Mouse (Mus musculus): ENCODE measurements at regions not wholly inside any gene's neighbourhood (a gene's known extent, or its start where the extent isn't known, plus 50 kb on each side); places are given as distances from the start of the nearest gene placed in this dataset.
"Not testable (repeated sequence)": the region's sequence is repeated elsewhere in the genome, so short reads cannot be mapped to it uniquely, and the experiment has no call there.

DNA sequence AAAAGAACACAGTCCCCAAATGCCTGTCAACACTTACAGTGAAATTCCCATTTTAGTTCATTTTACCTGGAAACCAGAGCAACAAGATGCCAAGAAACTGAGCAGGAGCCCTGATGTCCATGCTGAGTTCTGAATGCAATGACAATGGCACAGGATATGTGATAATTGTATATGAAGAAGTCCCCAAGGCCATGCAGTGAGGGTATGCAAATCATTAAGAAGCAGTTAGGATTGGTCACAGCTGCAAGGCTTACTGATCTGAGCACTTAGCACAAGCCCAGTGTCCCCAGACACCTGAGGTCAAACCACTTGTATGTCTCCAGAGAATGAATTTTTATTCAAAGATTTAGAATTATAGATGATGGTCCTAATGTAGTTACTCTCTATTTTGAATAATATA lies 419.0 kb upstream of the Tacstd2 start:
- DNase-seq; intact Hi-C loops (cut with DNase I): not testable (repeated sequence)

DNA sequence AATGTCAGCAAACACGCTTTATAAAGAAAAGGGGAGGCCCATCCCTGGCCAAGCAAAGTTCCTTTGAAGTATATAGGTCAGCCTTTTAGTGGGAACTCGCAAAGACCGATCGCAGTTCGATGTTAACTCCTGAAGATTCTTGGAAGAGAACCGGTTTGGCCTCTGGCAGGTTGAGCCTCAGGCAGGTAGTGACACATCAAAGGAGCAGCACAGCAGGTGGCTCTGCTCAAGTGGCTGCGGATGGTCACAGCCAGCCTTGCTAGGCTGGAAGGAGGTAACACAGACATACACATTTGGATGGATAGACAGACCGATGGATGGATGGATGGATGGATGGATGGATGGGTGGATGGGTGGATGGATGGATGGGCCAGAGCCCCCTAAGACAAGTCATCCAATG lies 395.9 kb upstream of the Tacstd2 start:
- DNase-seq; intact Hi-C loops (cut with DNase I): not testable (repeated sequence)

DNA sequence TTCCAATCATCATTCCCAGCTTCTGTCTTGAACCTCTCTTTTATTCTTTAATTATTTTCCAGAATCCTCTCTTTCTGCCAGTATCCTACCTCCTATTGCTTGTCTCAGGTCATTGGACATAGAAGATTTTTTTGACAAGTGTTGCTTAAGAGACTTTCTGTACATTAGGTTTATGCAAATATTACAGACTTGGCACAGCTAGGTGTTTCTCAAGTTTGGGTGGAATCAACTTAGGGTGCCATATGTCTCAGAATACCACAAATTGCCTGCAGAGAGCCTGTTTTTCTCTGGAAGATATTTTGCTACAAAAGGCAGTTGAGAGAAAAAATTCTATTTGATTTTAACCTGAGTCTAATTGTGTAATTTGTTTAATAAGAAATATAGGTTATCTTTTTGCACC lies 386.9 kb upstream of the Tacstd2 start:
- no peak for DNase-seq
- intact Hi-C loops (cut with DNase I), result loop anchor here (2.0 kb wide), 1 partner anchor 448 kb away; no protein-coding TSS in a partner anchor

DNA sequence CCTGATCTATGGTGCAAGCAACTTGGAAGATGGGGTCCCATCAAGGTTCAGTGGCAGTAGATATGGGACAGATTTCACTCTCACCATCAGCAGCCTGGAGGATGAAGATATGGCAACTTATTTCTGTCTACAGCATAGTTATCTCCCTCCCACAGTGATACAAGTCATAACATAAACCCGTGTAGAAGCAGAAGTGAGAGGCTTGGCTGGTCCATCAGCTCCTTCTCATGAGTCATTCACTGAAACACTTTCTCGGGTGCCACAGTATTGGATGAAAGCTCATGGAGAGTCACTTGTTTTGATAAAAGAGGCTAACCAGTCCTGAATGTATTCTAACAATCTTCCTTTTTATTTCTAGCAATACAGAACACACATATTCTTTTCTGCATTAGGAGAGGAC lies 378.3 kb upstream of the Tacstd2 start:
- intact Hi-C loops (cut with DNase I), result no loop called here

DNA sequence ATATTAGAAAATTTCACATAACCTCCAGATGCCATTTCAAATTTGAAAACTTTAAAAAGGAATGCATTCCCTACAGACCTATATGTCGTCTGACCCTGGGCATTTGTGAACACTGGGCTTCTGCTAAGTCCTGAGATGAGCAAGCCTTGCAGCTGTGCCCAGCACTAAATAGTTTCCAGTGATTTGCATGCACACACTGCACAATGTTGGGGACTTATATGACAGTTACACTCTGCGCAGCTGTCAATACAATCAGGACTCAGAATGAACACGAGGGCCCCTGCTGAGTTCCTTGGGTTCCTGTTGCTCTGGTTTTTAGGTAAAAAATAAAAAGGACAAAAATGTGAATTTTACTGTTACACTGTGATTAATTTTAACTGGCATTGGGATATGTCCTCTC lies 377.7 kb upstream of the Tacstd2 start:
- DNase-seq, result no peak
- intact Hi-C loops (cut with DNase I), result no loop called here

More for the DNA sequence above, 378.3 kb upstream of the Tacstd2 start:
- DNase-seq, result no peak

DNA sequence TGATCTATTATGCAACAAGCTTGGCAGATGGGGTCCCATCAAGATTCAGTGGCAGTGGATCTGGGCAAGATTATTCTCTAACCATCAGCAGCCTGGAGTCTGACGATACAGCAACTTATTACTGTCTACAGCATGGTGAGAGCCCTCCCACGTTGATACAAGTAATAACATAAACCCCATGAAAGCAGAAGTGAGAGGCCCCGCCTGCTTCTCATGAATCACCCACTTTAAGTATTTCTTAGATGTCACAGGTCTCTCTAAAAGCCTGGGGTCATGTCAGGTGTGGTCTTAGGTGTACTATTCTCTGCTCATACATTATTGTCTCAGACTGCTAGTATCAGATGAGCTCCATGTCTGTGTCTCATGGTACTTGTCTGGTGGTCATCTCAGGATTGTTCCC lies 360.9 kb upstream of the Tacstd2 start:
- intact Hi-C loops (cut with DNase I), result no loop called here
- DNase-seq, result no peak

DNA sequence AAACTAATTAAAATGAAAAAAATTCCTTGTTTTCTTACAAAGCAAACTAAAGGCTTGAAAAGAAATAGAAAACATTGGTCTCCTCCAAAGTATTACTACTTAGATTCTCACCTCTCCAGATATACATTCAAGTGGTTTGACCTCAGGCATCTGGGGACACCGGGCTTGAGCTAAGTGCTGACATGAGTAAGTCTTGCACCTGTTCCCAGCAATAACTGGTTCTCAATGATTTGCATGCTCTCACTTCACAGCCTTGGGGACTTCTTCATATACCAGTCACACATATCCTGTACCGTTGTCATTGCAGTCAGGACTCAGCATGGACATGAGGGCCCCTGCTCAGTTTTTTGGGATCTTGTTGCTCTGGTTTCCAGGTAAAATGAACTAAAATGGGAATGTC lies 360.3 kb upstream of the Tacstd2 start:
- intact Hi-C loops (cut with DNase I), result no loop called here
- no peak for DNase-seq

DNA sequence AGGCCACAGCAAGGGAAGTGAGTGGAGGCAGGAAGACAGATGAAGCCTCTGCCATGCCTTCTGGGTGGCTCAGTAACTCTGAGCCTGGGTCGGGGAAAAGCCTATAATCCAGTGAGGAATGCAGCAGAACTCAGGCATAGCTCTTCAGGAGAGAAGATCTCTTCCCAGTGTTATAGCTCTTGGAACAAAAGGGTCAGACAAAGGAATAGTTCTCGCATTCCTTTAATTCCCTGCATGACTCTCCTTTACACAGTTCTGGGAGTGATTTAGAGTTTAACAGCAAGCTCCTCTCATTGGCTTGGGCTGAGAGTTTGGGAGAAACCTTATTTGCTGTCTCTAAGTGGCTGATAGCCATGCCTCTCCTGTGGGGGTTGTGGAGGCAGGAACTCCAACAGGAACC lies 352.0 kb upstream of the Tacstd2 start:
- intact Hi-C loops (cut with DNase I), result no loop called here

DNA sequence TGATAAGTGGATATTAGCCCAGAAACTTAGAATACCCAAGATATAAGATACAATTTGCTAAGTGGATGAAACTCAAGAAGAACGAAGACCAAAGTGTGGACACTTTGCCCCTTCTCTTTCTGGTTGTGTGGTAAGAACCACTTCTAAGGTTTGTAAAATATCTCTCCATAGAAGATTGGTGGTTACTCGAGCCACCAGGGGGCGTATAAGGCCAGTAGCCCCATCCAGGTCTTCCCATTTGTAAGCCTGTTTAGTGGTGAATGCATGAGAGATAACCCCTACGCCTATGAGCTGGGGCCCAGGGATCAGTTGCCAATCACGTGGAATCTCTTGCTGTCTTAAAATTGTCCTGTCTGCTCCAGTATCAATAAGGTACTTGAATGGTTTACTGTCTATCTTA lies 349.3 kb upstream of the Tacstd2 start:
- intact Hi-C loops (cut with DNase I), result no loop called here
- no peak for DNase-seq

More for the DNA sequence above, 352.0 kb upstream of the Tacstd2 start:
- DNase-seq, result no peak

DNA sequence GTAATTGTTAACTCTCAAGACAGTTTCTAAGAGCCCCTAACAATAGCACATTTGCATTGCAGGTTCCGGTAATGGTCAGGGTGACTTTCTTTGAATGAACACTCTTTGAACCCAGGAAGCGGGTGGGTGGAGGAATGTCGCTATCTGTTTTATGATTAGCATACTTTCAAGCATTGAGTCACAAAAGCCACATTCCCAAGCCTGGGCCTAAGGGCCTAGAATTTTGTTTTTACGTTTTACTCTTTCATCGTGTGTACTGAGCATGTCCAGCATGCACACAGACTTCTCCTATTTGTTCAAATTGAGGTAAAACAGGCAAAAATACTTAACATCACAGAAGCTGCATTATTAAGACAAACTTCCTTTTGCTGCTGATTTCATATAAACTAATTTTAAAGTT lies 345.9 kb upstream of the Tacstd2 start:
- intact Hi-C loops (cut with DNase I); DNase-seq: not testable (repeated sequence)

DNA sequence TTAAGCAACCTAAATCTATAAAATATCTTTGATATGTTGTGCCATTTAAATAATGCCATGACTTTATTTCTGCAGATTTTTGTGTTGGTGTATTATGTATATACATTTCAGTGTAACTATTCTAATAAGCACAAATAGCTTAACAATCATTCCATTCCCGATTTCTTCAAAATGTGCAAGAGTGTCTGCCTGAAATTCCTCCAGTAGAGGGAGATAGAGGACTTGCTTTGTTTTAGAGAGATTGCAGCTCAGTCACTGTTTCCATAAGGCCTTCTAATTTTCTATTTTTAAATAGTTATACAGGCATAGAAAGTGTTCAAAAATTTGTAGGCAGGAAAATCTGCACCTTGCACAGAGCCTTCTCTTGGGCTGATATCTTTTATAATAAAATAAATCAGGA lies 322.3 kb upstream of the Tacstd2 start:
- DNase-seq; intact Hi-C loops (cut with DNase I): not testable (repeated sequence)

DNA sequence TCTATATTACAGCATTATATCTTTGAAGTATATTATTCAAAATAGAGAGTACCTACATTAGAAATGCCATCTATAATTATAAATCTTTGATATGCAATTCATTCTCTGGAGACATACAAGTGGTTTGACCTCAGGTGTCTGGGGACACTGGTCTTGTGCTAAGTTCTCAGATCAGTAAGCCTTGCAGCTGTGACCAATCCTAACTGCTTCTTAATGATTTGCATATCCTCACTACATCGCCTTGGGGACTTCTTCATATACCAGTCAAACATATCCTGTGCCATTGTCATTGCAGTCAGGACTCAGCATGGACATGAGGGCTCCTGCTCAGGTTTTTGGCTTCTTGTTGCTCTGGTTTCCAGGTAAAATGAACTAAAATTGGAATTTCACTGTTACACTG lies 303.9 kb upstream of the Tacstd2 start:
- intact Hi-C loops (cut with DNase I); DNase-seq: not testable (repeated sequence)

DNA sequence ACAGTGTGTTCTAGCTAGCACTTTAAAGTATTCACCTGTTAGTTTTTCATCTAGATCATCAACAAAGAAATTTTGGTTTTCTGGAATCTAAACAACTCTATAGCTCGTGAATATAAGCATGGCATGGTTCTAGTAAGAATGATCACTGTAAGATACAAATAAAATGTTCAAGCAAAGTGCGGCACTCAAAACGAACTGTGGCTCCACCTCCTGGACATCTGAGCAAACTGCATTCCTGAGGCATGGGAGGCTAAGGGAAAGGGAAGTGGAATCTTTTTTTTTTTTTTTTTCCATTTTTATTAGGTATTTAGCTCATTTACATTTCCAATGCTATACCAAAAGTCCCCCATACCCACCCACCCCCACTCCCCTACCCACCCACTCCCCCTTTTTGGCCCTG lies 276.9 kb upstream of the Tacstd2 start:
- DNase-seq, result peak in 1 of 2 experiments; percentile 31
- intact Hi-C loops (cut with DNase I), result loop anchor here (2.0 kb wide), 1 partner anchor 264 kb away; no protein-coding TSS in a partner anchor

DNA sequence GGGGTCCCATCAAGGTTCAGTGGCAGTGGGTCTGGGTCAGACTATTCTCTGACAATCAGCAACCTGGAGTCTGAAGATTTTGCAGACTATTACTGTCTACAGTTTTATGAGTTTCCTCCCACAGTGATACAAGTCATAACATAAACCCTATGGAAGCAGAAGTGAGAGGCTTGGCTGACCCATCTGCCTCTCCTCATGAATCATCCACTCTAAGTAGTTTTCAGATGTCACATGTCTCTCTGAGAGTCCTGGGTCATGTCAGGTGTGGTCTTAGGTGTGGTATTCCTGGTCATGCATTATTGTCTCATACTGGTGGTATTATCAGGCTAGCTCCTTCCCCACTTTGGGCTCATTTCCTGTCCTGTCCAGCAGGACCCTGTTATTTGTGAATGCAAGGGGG lies 255.8 kb upstream of the Tacstd2 start:
- no peak for DNase-seq
- intact Hi-C loops (cut with DNase I), result no loop called here

DNA sequence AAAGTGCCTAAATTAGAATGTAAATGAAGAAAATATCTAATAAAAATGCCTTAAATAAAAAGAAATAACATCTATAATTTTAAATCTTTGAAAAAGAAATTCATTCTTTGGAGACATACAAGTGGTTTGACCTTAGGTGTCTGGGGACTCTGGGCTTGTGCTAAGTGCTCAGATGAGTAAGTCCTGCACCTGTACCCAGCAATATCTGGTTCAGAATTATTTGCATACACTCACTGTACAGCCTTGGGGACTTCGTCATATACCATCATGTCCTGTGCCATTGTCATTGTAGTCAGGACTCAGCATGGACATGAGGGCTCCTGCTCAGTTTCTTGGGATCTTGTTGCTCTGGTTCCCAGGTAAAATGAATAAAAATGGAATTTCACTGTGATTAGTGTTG lies 255.1 kb upstream of the Tacstd2 start:
- no peak for DNase-seq
- intact Hi-C loops (cut with DNase I), result no loop called here

DNA sequence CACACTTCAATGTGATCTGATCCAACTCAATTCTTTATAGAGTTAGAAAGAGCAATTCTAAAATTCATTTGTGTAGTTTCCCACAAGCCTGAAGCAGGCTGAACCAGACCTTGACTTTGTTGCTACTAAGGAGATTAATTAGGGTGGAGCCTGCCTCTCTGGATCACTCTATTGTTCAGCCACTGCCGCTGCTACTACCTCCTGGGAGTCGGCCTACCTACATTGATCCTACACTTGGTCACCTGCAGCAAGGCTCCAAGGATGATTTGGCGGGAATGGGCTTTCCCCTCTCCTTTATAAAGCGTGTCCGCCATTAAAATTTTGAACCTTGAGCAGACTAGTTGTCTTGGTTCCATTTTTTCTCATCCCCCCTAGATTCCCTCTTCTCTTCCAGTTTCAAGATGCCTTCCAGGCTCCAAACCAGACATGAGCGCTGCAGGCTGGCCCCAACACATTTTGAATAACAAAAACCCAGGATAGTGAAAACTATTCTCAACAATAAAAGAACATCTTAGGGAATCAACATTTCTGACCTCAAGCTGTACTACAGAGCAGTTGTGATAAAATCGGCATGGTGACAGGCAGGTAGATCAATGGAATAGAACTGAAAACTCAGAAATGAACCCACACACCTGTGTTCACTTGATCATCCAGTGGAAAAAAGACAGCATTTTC lies 251.6 kb upstream of the Tacstd2 start:
- intact Hi-C loops (cut with DNase I), result no loop called here
- DNase-seq, result no peak

DNA sequence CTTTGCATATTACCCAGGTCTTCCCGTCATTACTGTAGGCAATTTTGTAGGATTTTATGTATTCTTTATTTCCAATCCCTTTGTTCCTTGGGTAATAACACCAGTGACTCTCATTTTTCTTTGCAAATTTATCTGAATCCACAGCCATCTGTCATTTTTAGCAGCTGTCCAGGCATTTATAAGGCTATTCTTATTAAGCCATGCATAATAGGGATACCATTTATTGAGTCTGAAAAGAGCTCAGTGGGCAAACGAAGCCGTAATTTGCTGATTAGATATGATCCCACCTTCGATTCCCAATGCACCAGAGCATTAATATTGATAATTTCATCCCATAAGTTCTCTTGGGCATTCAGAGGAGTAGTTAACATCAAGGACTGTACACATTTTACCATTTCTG lies 243.3 kb upstream of the Tacstd2 start:
- no peak for DNase-seq
- intact Hi-C loops (cut with DNase I), result no loop called here

DNA sequence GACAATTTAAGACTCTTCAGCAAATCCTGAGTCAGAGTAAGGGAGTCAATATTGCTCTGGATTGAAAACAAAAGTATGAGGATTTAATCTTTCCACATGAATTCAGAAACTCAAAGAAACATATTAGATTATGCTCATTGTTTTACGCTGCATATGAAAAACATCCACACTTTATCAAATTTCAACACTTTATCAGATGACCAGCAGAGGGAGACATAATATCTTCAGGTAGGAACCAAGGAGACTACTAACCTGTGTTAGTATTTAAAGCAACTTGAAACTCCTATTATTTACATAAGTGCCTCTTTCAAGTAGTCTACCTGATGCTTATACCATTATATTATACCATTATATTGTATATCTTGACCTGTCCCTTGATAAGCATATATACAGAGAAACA lies 218.5 kb upstream of the Tacstd2 start:
- DNase-seq; intact Hi-C loops (cut with DNase I): not testable (repeated sequence)

DNA sequence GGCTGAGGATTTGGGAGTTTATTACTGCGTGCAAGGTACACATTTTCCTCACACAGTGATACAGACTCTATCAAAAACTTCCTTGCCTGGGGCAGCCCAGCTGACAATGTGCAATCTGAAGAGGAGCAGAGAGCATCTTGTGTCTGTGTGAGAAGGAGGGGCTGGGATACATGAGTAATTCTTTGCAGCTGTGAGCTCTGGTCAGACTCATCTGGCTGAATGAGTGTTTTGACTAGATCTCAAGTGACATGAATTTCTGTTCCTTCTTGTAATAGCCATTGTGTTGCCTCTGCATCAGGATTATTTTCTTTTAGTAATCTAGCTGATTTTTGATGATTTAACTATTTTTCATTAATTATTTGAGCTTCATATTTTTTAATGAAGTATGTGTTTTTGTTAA lies 190.0 kb upstream of the Tacstd2 start:
- DNase-seq, result no peak
- intact Hi-C loops (cut with DNase I), result no loop called here

DNA sequence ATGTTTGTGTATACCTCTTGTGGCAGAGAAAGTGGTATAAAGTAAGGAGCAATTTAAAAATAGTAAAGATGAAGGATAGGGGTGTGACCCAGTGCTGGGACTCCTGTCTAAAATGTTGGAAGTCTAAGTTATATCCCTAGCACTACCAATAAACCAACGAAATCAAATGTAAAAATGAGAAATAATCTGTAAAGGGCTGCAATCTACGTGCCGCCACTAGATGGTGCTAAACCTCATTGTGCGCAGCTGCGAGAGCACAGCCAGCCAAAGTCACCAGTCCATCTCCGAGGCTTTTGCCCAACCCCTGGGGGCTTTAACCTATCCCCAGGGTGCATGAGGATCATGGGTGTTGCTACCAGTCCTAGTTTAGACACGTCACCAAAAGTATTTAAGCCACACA lies 163.4 kb upstream of the Tacstd2 start:
- peak in 1 of 2 experiments; percentile 24 for DNase-seq
- intact Hi-C loops (cut with DNase I), result not testable (repeated sequence)

DNA sequence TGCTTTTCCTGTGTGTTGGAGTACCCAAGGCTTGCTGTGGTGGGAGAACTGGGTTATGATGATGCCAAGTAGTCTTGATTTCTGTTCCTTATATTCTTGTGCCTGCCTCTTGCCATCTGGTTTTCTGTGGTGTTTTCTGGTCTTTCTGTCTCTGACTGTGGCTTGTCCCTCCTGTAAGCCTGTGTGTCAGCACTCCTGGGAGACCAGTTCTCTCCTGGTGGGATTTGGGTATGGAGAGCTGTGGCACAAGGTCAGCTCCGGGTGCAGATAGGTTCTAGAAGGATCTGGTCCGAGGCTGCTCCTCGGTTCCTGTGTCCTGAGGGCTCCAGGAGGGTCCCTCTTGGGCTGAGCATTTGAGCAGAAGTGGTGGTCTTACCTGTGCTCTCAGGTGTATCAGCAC lies 155.4 kb upstream of the Tacstd2 start:
- intact Hi-C loops (cut with DNase I), result not testable (repeated sequence)

DNA sequence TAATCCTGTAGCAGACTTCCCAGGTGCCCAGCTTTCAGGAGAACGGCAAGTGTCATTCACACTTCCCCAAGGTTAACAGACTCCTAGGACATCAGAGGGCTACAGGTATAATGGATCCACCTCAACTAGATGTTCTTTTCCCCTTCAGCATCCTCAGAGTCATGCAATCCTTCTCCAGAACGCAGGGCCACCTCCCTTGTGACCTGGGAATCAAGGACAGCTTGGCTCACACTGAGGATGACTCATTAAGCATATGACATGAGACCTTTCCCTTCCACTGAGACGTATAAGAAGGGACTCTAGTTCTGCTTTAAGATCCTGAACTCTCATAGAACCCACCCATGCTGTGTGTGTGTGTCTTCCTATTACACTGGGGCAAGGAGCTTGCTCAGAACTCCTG lies 147.5 kb upstream of the Tacstd2 start:
- intact Hi-C loops (cut with DNase I); DNase-seq: not testable (repeated sequence)

More for the DNA sequence above, 155.4 kb upstream of the Tacstd2 start:
- DNase-seq, result not testable (repeated sequence)

DNA sequence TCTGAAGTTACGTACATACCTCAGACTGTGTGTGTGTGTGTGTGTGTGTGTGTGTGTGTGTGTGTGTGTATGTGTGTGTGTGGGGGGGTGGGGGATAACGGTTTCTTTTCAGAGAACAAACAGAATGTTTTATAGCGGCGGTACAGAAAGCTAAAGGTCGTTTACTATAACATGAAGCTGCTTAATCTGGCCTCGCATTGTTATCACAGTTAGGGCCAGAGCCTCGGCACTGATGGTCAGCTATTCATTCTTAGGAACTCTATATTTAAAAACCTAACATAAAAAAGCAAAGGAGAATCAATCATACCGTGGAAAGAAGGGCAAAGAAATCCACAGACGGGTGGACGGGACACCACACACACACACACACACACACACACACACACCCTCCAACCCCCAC lies 146.0 kb upstream of the Tacstd2 start:
- DNase-seq; intact Hi-C loops (cut with DNase I): not testable (repeated sequence)

Data from heart, postnatal 10 days (tissue).